Mouse (Mus musculus) layer of hippocampus, postnatal 10 days (tissue): ENCODE data around the gene Kif6. TPM values are rescaled to one million over a fixed set of nuclear protein-coding genes. Genes with fewer than 3 reads are reported as not detected.

ENCODE experiments used
- DNase-seq, 2 experiments: peaks; one replicate each; pipeline ENCODE4 v3.0.0; 2021; ENCODE audit warnings: low spot score in 2 of 2
- total RNA-seq, 2 experiments: library from RNA; stranded (reverse); gene quantifications; 2 replicates each; pipeline ENCODE4 v1.2.3; 2021

Kif6 gene
- total RNA-seq, 2 experiments from 2014 or later: 2.2 to 3.4 TPM

DNA sequence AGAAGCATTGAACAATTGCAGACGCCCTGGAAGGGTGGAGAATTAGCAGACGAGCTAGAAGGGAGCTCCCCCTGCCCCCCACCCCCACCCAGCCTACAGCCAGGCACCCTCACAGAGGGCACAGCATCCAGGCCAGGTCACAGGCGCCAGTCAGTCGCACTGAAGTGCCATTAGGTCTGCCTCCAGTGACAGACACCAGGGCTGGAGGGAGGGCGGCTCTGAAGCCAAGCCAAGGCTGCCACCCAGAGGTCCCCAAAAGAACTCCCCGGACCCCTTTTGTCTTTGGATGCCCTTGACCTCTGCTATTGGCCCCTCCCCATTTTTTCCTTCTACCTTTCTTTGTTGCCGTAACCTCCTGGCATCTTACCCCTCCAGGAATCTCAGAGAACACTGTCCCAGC is 274.7 kb downstream of the Kif6 start:
- DNase-seq: peak in 1 of 2 experiments; percentile 41

DNA sequence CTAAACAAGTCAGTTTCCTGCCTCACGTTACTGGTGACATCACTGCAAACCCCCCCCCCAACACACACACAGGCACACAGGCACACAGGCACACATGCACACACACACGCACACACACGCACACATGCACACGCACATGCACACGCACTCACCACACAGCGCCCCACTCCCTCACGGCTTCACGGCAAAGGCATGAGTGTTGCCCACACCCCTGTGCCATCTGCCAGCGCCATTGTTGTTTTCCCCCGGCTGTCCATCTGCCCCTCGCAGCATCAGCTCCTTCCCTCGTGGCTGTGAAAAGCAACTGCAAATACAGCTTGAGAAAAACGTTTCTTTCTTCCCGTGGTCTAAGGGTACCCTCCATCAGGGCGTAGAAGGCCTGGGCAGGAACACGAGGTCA is 275.9 kb downstream of the Kif6 start:
- peak; percentile 31 to 51 for DNase-seq

DNA sequence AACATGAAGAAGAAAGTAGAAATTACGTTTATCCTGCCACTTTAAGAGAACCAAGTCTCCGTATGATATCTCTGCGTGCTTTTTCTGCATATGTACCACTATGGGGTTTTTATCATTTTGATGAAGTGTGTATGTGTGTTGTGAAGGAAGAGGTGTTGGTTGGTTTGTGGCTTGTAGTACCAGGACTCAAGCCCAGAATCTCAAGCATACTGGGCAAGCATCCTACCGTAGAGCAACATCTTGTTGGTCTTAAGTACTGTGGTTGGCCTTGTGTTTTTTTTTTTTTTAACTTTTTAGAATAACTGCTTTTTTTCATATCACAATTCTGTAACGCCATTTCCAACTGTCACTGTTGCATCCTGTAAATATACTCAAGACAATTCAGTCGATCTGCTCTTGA is 277.5 kb downstream of the Kif6 start:
- no peak for DNase-seq

DNA sequence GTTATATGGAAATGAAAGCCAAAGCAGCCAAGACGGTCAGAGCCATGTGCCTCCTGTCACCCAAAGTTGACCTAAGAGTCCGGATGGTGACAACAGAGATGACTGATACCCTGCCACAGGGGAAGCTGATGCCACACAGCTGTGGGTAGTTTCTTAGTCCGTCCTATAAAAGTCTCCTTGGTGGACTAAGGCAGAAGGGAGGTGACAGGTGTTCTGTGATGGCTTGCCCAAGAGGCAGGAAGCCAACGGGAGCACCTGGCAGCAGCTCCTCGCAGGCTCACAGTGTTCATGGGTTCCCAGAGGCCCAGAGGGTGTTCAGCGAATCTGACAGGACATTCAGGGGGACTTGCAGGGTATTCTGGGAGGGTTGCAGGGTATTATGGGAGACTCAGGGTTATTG is 279.5 kb downstream of the Kif6 start:
- no peak for DNase-seq

DNA sequence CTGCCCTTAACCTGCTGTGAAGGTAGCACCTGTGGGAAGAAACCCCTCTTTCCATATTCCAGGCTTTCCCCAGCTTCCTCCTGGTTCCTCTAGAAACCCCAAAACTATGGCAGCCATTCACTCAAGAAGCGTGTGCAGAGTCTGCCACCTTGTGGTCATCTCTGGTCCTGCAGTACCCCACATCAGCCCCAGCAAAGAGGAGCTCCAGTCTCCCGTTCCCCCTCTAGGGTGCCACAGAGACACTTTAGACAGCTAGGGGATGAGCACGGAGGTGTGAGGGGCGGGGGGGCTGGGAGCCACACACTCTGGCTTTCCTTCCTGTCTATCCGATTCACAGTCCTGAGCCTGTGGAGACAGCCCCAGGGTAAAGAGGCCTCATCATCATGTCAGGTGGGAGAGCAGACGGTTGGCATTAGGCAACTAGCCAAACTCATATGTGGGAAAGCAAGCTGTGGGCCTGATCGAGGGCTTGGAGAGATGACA is 284.0 kb downstream of the Kif6 start:
- DNase-seq: peak; percentile 91 to 93

DNA sequence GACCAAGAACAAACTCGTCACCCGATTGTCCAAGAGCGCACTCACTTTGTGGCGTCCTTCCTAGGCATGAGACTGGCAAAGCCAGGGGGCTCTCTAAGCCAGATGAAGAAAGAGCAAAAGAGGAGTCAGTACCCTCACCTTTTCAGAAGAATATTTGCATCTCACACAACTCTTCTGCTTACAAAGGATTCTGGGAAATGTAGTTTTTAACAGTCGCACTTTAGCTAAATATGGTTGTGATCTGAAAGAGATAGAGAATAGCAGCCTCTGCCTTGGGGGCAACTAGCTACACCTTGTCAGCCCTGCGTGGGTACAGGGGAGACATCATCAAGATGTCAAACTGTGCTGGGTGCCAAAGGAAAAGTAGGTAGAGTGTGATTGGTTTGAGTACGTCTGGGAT is 287.7 kb downstream of the Kif6 start:
- DNase-seq: no peak

DNA sequence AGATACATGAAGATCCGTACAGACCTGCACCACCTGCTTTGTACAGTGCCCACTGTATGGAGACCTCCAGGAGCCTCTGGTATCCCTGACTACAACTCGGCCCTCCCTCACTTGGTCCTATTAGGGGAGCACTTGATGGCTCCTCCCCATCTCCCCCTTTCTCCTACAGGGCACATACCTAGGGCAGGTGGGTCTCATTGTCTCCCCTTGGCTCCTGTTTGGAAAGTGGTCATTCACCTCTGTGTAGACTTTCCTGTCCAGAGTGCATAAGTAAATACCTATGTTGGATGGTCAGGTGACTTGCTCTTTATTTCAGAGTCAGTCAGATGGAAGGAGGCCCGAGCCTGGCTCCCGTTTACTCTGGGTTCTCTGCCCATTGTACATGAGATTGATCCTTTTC is 308.5 kb downstream of the Kif6 start:
- no peak for DNase-seq

DNA sequence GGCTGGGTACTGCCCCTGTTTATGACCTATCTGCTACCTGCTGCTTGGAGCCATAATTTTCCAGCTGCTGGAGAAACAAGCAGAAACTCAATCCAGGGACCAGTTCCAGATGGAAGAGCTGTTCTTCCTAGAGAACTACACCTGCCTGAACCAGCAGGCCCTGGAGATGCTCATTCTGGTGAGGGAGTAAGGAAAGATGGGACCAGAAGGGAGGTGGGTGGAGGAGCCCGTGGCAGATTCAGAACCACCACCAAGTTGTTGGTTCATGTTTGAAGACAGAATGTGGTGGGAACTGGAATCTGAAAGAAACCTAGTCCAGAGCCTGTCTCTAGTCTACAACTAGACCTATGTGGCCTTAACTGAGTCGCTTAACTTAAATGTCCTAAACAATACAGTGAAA is 312.7 kb downstream of the Kif6 start:
- no peak for DNase-seq

DNA sequence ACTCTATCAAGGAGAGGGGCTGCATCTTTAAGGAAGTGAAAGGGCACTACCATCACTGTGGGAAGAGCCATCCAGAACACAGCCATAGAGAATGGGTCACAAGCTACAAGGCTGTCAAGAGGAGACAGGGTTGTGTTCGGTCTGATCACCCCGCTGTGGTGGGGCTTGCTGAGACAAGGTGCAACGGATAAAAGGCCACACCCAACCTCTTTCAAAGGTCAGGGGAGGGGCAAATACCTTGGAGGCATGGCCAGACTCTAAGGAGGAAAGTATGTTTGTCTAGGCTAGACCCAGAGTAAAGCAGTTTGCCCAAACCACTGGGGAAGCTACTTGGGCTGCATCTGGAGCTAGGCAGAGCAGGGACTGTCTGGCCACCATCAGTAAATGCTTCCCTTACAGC is 318.9 kb downstream of the Kif6 start:
- DNase-seq: no peak

DNA sequence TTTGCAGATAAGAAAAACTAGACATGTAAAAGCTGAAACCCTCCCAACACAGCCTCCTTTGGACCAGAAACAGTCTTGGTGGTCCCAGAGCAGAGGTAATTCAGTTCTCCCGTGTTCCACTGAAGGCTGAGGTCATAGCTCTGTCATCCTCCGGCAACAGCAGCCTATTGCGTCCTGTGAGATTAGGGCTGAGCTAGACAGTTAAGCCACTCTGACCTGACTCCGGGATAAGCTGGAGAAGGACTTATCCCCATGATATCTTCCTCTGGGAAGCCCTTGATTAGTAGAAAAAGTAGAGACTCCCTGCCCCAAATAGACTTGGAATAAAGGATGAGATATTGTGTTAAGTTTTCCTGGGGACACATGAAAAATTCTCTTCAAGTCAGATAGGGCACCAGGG is 319.6 kb downstream of the Kif6 start:
- no peak for DNase-seq

DNA sequence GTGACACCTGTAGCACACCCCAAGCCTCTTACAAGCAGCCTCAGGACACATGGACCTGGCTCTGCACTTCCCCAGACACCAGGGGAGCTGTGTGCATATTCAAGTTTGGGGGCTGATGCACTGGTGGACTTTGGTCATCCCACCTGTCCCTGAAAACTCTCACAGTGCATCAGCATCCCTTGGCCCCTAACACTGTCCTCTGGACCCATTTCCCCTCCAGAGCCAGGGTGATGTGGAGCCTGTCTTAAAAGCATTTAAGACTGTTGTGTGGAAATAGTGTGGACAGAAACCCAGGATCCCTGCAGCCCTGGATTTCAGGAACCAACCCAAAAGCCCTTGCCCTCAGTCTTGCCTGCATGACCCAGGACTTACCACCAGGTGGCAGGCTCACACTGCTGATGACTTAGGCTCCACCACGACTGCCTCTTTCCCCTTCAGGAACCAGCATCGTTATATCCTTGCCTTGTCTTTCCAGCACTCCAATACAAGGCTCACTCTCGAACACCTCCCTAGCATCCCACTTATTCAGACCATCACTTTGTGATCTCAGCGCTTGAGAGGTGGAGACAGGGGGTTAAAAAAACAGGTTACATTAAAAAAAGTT is 320.8 kb downstream of the Kif6 start:
- peak; percentile 86 for DNase-seq

DNA sequence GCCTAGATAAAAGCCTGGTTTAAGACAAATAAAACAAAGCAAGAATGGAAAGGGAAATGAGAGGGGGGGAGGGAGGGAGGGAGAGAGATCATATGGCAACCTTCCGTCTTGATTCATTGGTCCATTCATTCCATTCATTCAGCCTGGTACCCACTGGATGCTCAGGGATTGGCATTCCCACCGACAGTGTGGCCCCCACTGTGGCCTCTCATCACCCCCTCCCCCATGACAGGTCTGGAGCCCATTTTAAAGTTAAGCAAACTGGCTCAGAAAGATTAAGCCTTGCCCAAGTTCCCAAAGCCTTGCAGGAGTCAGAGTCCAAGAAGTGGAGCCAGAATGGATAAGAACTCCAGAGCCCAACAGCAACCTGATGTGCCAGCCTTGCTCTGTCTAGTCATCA is 321.3 kb downstream of the Kif6 start:
- DNase-seq: no peak

DNA sequence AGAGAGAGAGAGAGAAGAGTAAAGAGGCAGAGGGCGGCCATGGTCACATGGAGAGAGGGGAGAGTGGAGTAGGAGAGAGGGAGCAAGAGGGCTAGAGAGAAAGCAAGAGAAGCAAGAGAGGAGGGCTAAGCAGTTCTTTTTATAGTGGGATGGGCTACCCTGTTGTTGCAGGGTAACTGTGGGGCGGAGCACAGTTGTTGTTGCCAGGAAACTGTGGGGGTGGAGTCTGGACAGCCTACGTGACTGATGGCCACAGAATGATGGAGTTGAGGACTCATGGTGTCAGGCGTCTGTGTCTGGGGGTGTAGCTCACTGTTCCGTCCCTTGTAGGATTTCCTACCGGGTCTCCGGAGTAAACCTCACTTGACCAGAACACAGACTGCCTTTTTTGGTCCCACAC is 324.2 kb downstream of the Kif6 start:
- no peak for DNase-seq

DNA sequence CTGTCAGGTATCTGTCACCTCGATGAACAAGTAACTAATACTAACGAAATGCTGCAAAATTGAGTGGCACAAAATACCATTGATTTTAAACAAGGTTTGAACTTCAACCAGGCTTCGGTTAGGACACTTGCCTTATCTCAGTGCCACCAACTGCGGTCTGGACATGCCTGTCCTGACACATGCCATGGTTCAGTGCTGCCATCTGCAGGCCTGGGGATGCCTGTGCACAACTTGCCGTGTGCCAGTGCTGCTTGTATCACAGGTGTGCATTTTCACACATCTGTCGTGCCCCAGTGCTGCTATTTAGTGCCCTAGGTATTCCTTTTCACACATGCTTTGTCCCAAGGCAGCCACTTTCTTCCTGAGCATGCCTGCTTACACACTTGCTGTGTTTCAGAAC is 327.7 kb downstream of the Kif6 start:
- DNase-seq: no peak

DNA sequence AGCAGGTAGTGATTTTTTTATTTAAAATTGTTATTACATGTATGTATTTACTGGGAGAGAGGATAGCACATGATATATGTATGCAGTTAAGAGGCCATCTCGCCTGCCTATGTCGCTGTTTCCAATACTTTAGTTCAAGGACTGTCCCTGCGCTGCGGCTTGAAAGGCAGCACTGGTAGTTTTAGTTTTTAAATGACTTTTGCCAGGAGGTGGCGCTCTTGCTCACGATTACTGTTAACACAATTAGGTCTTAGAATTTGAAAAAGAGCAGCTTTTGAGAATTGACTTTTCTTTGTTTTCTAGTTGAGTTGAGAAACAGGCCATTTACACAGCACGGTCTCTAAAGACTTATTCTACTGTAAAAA is 336.5 kb downstream of the Kif6 start:
- DNase-seq: peak; percentile 87 to 89

DNA sequence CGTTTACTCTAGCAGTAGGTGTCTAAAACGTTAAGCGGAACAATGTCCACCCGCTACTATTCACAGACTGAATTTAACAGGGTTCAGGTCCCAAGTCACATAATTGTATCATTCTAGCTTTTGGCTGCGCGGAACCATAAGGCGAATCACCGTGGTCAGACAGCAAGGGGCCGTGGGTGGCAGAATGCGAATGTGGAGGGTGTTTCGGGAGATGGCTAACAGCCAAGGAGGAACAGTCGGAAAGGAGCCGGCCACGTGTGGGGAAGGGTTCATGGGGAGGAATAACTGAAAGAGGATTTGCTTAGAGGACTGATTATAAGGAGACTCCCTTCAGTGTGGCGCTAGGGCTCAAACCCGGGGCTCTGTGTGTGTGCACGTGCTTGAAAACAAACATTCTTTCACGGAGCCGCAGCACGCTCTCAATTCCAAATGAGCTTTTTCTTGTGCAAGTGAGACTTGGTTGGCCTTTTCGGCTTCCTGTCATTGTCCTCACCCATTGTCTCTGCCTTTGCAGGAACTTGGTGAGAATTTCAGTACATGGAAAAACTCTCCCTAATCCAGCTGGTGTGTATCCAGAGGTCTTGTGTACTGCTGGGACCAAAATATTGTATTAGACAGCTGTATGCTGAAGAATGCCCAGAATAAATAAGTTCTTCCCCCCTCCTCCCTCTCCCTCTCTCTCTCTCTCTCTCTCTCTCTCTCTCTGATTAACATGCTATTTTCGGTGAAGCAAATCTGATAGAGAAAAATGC is 337.1 kb downstream of the Kif6 start:
- peak in 1 of 2 experiments; percentile 39 for DNase-seq

DNA sequence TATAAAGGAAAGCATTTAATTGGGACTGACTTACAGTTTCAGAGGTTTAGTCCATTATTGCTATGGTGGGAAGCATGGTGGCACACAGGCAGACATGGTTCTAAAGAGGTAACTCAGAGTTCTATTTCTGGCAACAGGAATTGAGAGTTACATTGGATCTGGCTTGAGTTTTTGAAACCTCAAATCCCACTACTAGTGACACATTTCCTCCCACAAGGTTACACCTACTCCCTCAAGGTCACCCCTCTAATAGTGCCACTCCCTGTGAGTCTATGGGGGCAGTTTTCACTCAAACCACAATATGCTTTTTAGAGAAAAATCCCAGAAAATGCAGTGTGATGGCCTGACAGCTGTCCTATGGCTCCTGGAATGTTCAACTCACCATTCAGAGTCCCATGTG is 344.1 kb downstream of the Kif6 start:
- no peak for DNase-seq

Other genes with a start within 250 kb of the Kif6 start
- gene Mocs1, start 186.8 kb upstream of the Kif6 start, total RNA-seq: 10 to 100 TPM; 12.7 to 13.4 TPM
- 10 to 100 TPM; 48.0 to 52.6 TPM for gene Daam2, start 50.8 kb upstream of the Kif6 start, total RNA-seq